Mouse (Mus musculus): ENCODE measurements around the gene Prtg. TPM values are rescaled to one million over a fixed set of nuclear protein-coding genes. Genes with fewer than 3 reads are reported as not detected.

Gene Prtg
- total and polyA plus RNA-seq, 3 experiments = not detected

DNA sequence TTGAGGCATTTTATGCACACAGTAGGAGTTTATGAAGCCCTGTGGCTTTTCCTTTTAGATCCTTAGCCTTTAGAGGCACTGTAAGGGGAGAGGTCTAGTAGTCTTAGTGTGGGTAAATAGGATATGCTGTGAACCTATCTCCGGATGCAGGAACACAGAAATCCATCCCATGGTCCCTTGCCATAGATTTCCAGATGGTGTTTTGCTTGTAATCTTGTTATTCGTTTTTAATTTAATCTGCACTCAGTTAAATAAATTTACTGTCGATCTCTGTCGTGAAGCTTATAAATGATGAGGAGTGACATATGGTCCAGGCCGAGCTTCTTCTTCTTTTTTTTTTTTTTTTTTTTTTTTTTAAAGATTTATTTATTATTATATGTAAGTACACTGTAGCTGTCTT is 54.1 kb downstream of the Prtg start (continued):
- TF ChIP-seq MAZ (IDR thresholded peaks at IDR 0.05; ENCODE audit: low read depth, low read length) (no peak), BHLHE40 (IDR thresholded peaks at IDR 0.05; ENCODE audit: low read depth, low read length) (no peak)

DNA sequence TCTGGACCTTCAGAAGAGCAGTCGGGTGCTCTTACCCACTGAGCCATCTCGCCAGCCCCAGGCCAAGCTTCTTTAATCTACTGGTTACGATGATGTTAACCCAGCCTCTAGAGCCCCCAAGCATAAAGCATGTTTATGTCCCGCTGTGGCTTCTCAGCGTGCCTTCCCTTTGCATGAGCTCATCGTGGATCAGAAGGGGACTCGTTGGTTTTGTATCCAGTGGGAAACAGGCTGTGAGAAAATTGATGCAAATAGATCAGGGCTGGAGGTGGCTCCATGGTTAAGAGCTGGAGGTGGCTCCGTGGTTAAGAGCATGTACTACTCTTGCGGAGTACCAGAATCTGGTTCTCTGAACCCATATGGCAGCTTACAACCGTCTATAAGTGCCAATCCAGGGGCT is 54.6 kb downstream of the Prtg start:
- dilution Hi-C loops (cut with MboI; ENCODE audit: extremely low pct_ligation_motif_present, extremely low pct_unique_long_range_greater_than_20kb, low sequenced_read_pairs) = no loop called here
- in situ Hi-C loops (cut with MboI; ENCODE audit: low pct_ligation_motif_present, low pct_unique_long_range_greater_than_20kb, low sequenced_read_pairs) = loop anchor here (10.0 kb wide), 1 partner anchor 96 kb away; no protein-coding TSS in a partner anchor
- peaks cover 0 to 6% of the 10 kb centered on the region in 2 experiments; a peak in 2 of 4 replicates for H3K4me1 ChIP-seq (ENCODE audit: control insufficient read depth in 1 of 2, insufficient read depth in 2 of 2)
- no peak overlapping the region for H3K9ac ChIP-seq (ENCODE audit: insufficient read depth, low read depth)
- H3K4me2 ChIP-seq (ENCODE audit: insufficient read depth, low read depth, poor library complexity, severe bottlenecking) = no peak overlapping the region
- TF ChIP-seq CHD2 (IDR thresholded peaks at IDR 0.05; ENCODE audit: low read length) (no peak), ETS1 (conservative IDR thresholded peaks at IDR 0.05; ENCODE audit: low read depth, low read length) (no peak), ZNF384 (IDR thresholded peaks at IDR 0.05; ENCODE audit: low read depth, low read length) (no peak), GABPA (IDR thresholded peaks at IDR 0.05; ENCODE audit: insufficient replicate concordance, low read depth, low read length) (no peak), ZC3H11A (IDR thresholded peaks at IDR 0.05; ENCODE audit: low read depth, low read length) (no peak), POLR2AphosphoS2 (IDR thresholded peaks at IDR 0.05; ENCODE audit: low read depth, low read length) (no peak), MAZ (IDR thresholded peaks at IDR 0.05; ENCODE audit: low read depth, low read length) (no peak), NRF1 (IDR thresholded peaks at IDR 0.05; ENCODE audit: low read depth, low read length) (no peak), JUN (IDR thresholded peaks at IDR 0.05; ENCODE audit: insufficient read depth, low read depth, low read length) (no peak), JUND (conservative IDR thresholded peaks at IDR 0.05; ENCODE audit: low read depth, low read length) (no peak), NELFE (IDR thresholded peaks at IDR 0.05; ENCODE audit: low read depth, low read length) (no peak), TCF12 (IDR thresholded peaks at IDR 0.05; ENCODE audit: low read depth, low read length) (no peak), POLR2A (IDR thresholded peaks at IDR 0.05; ENCODE audit: low read depth, low read length) (no peak), KAT2A (IDR thresholded peaks at IDR 0.05; ENCODE audit: insufficient replicate concordance, low read length) (no peak), RAD21 (IDR thresholded peaks at IDR 0.05; ENCODE audit: low read depth, low read length) (no peak), E2F4 (IDR thresholded peaks at IDR 0.05; ENCODE audit: insufficient replicate concordance, low read depth, low read length) (no peak), ELF1 (IDR thresholded peaks at IDR 0.05; ENCODE audit: low read depth, low read length) (no peak), ZKSCAN1 (IDR thresholded peaks at IDR 0.05; ENCODE audit: borderline replicate concordance, low read depth, low read length) (no peak), MEF2A (IDR thresholded peaks at IDR 0.05; ENCODE audit: borderline replicate concordance, low read depth, low read length) (no peak), CHD1 (IDR thresholded peaks at IDR 0.05; ENCODE audit: low read depth, low read length) (no peak)
- DNase-seq (ENCODE audit: extremely low read depth) = no peak
- no peaks in the 10 kb centered on the region for H3K9me3 ChIP-seq (replicated peaks; ENCODE audit: low read length)
- no peak overlapping the region for H3K27ac ChIP-seq (ENCODE audit: insufficient read depth, low read depth)
- no peaks in the 10 kb centered on the region for H3K36me3 ChIP-seq (replicated peaks in 1 of 2; ENCODE audit: control insufficient read depth in 1 of 2, insufficient read depth in 1 of 2, low read length in 1 of 2)
- H3K79me2 ChIP-seq (replicated peaks; ENCODE audit: control insufficient read depth, extremely low read depth, insufficient read depth, poor library complexity, severe bottlenecking) = no peaks in the 10 kb centered on the region
- no peaks in the 10 kb centered on the region for H3K27me3 ChIP-seq (replicated peaks)
- H3K4me3 ChIP-seq (replicated peaks in 1 of 3; ENCODE audit: low read depth in 2 of 3, low read length in 2 of 3, poor library complexity in 1 of 3) = no peak overlapping the region

Data from CH12.LX (cell line).